ENCODE assay signal across 25 mouse cellular contexts in the genomic region with DNA sequence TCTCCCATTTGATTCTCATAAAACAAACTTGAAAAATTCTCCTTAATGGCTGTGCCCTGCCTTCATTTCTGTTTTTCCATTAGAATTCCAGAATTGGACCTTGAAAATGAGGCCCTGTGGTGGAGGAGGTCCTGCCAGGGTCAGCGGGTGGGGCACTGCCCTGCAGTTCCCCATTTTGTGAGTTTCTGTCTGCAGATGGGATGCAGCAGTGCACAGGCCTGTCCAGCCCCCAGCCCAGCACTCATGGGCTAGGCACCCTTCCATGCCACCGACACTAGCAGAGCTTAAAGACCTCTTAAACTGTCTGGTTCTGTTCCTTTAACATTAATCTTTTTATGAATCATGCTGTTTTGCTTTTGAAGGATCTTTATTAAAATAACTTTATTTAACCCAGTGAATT.
"Had no signal": no experiment of that assay in that cellular context is flagged by ENCODE, and none has a peak within 500 bp of the region (broad histone marks: within the 10 kb centered on the region; RNA-seq: fewer than 3 reads in every experiment).

No protein-coding gene starts in this region.

- H3K9ac ChIP-seq: heart, embryonic 13.5 days; heart, embryonic 15.5 days; hindbrain, embryonic 13.5 days; hindbrain, embryonic 15.5 days; limb, embryonic 12.5 days; liver, embryonic 13.5 days; liver, embryonic 15.5 days had no signal

- H3K4me1 ChIP-seq: hindbrain, embryonic 13.5 days; hindbrain, embryonic 15.5 days; limb, embryonic 10.5 days; limb, embryonic 12.5 days; liver, embryonic 13.5 days; liver, embryonic 15.5 days had no signal

- H3K4me2 ChIP-seq: heart, embryonic 11.5 days; heart, embryonic 13.5 days; heart, embryonic 15.5 days; hindbrain, embryonic 13.5 days; hindbrain, embryonic 15.5 days; limb, embryonic 12.5 days; liver, embryonic 11.5 days; liver, embryonic 13.5 days; liver, embryonic 15.5 days had no signal

- H3K9me3 ChIP-seq: heart, embryonic 13.5 days; heart, embryonic 15.5 days; hindbrain, embryonic 13.5 days; hindbrain, embryonic 15.5 days; limb, embryonic 10.5 days; limb, embryonic 12.5 days; liver, embryonic 13.5 days; liver, embryonic 15.5 days had no signal

- ATAC-seq: hindbrain, postnatal 0 days; intestine, postnatal 0 days had no signal

- DNase-seq: gastrocnemius, postnatal 14 days; gastrocnemius, postnatal 36 days; heart, postnatal 14 days; heart, postnatal 36 days; kidney, adult 18-20 months; kidney, adult 8-10 months; kidney, postnatal 10 days; kidney, postnatal 25 days; kidney, postnatal 4 days; liver; liver, embryonic 13.5 days had no signal

- H3K27ac ChIP-seq: heart, adult 2 months; heart, embryonic 13.5 days; heart, embryonic 15.5 days; hindbrain, embryonic 13.5 days; hindbrain, embryonic 15.5 days; hindbrain, postnatal 0 days; layer of hippocampus, adult 2 months; left cerebral cortex, adult 2 months; limb, embryonic 10.5 days; limb, embryonic 12.5 days; liver, embryonic 13.5 days; liver, embryonic 15.5 days had no signal

- H3K4me3 ChIP-seq: heart, adult 2 months; heart, embryonic 13.5 days; heart, embryonic 15.5 days; hindbrain, embryonic 13.5 days; hindbrain, embryonic 15.5 days; layer of hippocampus, adult 2 months; left cerebral cortex, adult 2 months; limb, embryonic 10.5 days; limb, embryonic 12.5 days; liver, embryonic 13.5 days; liver, embryonic 15.5 days had no signal

- H3K27me3 ChIP-seq: heart, embryonic 13.5 days; heart, embryonic 15.5 days; hindbrain, embryonic 13.5 days; hindbrain, embryonic 15.5 days; limb, embryonic 12.5 days; liver, embryonic 13.5 days; liver, embryonic 15.5 days had no signal
